Mouse (Mus musculus) thymus, adult 2 months (tissue): Measurements from ENCODE around the gene Phxr2.

Experiments
- CTCF ChIP-seq: fragments of 200-500 bp; IDR thresholded peaks from 2 replicates; pipeline ENCODE4 v1.5.1; 2012; ENCODE audit warnings: mild to moderate bottlenecking, control low read depth, low read length, moderate library complexity, borderline replicate concordance; ENCODE audit not compliant: control insufficient read depth, poor library complexity, insufficient read depth; ENCODE audit errors: extremely low read depth
- POLR2A ChIP-seq: fragments of 200-500 bp; IDR thresholded peaks from 2 replicates; pipeline ENCODE4 v1.6.1; 2012; ENCODE audit warnings: mild to moderate bottlenecking, low read length, control low read depth, moderate library complexity; ENCODE audit not compliant: control insufficient read depth, poor library complexity, insufficient read depth; ENCODE audit errors: extremely low read depth

DNA sequence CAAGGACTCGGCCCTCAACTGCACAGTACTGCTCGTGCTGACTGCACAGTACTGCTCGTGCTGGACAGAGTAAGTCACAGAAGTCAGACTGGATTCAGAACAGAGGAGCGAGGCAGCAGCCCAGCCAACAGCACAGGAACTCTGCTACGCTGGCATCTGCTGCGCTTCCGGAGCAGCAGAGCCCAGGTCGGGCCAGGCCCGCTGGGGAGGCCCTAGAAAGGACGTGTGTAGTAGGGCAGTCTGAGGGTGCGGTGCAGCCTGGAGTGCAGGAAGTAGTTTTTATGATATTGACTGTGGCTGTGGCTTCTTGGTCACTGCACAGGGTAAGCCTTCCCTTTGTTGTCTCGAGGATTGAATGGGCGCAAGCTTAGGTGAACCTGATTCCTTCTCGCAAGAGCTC, 829 bp upstream of the Phxr2 start:
- TF ChIP-seq POLR2A (0 out of 2 replicates have a peak, but pooled peaks have one; percentile 46), CTCF (0 out of 2 replicates have a peak, but pooled peaks have one; percentile 36)
